9 mouse cellular contexts compared by ENCODE assay signal in genomic region chr7:63855283-63855682, GRCm38 (mm10).
A peak's percentile ranks its signal among the peaks of the same experiment; 100 is the strongest.
DNase-seq lines count a peak whose midpoint lies in the region; ATAC-seq and TF ChIP-seq lines count a peak whose summit lies in the region.
"Had no signal": no experiment of that assay in that cellular context is flagged by ENCODE, and none has a peak within 500 bp of the region (broad histone marks: within the 10 kb centered on the region; RNA-seq: fewer than 3 reads in every experiment).

No protein-coding gene starts in this region.

- peaks cover 55% of the 10 kb centered on the region for H3K4me1 ChIP-seq in E14TG2a.4 (replicated peaks; ENCODE audit: low read depth, low read length)

- H3K9me3 ChIP-seq in E14TG2a.4 (ENCODE audit: low read length): no peaks in the 10 kb centered on the region
- H3K9me3 ChIP-seq: limb, embryonic 15.5 days had no signal

- no peak for ATAC-seq in activated CD4-positive, CD25-positive, alpha-beta regulatory T cell, adult 4 months

- H3K27ac ChIP-seq in layer of hippocampus, adult 2 months: no peak overlapping the region
- H3K27ac ChIP-seq: limb, embryonic 15.5 days had no signal

- H3K4me3 ChIP-seq in E14TG2a.4 (replicated peaks; ENCODE audit: low read length): no peak overlapping the region
- H3K4me3 ChIP-seq in layer of hippocampus, adult 2 months: no peak overlapping the region
- H3K4me3 ChIP-seq: limb, embryonic 15.5 days had no signal

- no peaks in the 10 kb centered on the region for H3K36me3 ChIP-seq in E14TG2a.4 (ENCODE audit: insufficient read depth, low read length)
- H3K36me3 ChIP-seq: limb, embryonic 15.5 days had no signal

- peak; percentile 91 for DNase-seq in B cell, adult 2 months
- peak; percentile 55 for DNase-seq in c-Kit-positive CD71-positive TER-119-positive erythroid progenitor cells, embryonic 14.5 days (ENCODE audit: low spot score)
- peak; percentile 85 for DNase-seq in gastrocnemius, postnatal 10 days
- peak; percentile 63 to 64 for DNase-seq in layer of hippocampus, adult 2 months (ENCODE audit: low spot score in 2 of 2)
- peak; percentile 92 for DNase-seq in lung, postnatal 10 days
- peak; percentile 71 for DNase-seq in skeletal muscle tissue, adult 2 months (ENCODE audit: low read depth, low spot score)

- peaks cover 3% of the 10 kb centered on the region; the same call in 1 of the 2 replicates for H3K27me3 ChIP-seq in E14TG2a.4 (ENCODE audit: insufficient read depth, low read length)
- H3K27me3 ChIP-seq: limb, embryonic 15.5 days had no signal

- TF ChIP-seq CTCF in E14TG2a.4 (conservative IDR thresholded peaks at IDR 0.05; ENCODE audit: low read length): peak; percentile 28; the same call in 1 of the 2 replicates
- TF ChIP-seq CTCF in layer of hippocampus, adult 2 months (conservative IDR thresholded peaks at IDR 0.05): peak; percentile 91
